Mouse (Mus musculus): ENCODE measurements around the gene 3830417A13Rik. TPM values are rescaled to one million over a fixed set of nuclear protein-coding genes. Genes with fewer than 3 reads are reported as not detected.

3830417A13Rik gene
- not detected for total RNA-seq (2021)

- no peak for DNase-seq (ENCODE audit: extremely low spot score in 1 of 2, low spot score in 1 of 2)
Observed at GRCm38 (mm10) chrX:64173248-64173647, at the start of gene 3830417A13Rik. 3830417A13Rik (plus strand) TSS chrX:64173548.

- DNase-seq (ENCODE audit: extremely low spot score in 1 of 2, low spot score in 1 of 2), result no peak
Observed at GRCm38 (mm10) chrX:64152098-64152497, 21.2 kb upstream of the 3830417A13Rik start, which contains the start of gene Gm6760. Gm6760 (minus strand) TSS chrX:64152198.

GRCm38 (mm10) chrX:64181246-64181645 is 7.9 kb downstream of the 3830417A13Rik start:
- no peak for DNase-seq (ENCODE audit: extremely low spot score in 1 of 2, low spot score in 1 of 2)

Other genes with a start within 250 kb of the 3830417A13Rik start
- not detected for gene Gm6760, start 21.4 kb upstream of the 3830417A13Rik start, total RNA-seq (2021)
- 10 to 100 TPM; 40.3 to 42.6 TPM for gene Slitrk4, start 103.4 kb downstream of the 3830417A13Rik start, total RNA-seq (2021)

Data from layer of hippocampus, postnatal 25 days (tissue).